Mouse (Mus musculus) bone marrow macrophage, adult 2 months (primary cell): ENCODE results near the gene Pim2.

ENCODE experiments used
- CTCF ChIP-seq: IDR thresholded peaks from 2 replicates; pipeline ENCODE4 v1.5.1; 2012; ENCODE audit warnings: low read depth, mild to moderate bottlenecking, low read length, moderate library complexity
- POLR2A ChIP-seq: IDR thresholded peaks from 2 replicates; pipeline ENCODE4 v1.6.1; 2012; ENCODE audit warnings: mild to moderate bottlenecking, low read depth, low read length, borderline replicate concordance

DNA sequence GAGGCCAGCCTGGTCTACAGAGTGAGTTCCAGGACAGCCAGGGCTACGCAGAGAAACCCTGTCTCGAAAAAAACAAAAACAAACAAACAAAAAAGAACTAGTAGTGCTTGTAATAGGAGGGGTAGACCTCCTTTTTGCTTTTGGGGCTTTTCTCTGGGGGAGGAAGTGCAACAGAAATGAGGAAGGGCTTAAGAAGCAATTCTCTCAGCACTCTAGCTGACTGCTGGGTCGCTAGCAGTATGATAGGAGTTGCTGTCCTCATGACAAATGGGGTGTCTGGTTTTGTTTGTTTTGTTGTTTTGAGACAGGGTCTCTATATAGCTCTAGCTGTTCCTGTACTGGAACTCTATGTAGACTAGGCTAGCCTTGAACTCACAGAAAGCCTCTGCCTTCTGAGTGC is 13.5 kb upstream of the Pim2 start:
- TF ChIP-seq CTCF (no peak), POLR2A (no peak)
